Mouse (Mus musculus) lung, postnatal 0 days (tissue): Measurements from ENCODE around the gene Osbpl3.

Source experiments
- CTCF ChIP-seq: IDR thresholded peaks from 2 replicates; pipeline ENCODE4 v1.5.1; 2016; ENCODE audit warnings: antibody characterized with exemption, mild to moderate bottlenecking
- EP300 ChIP-seq: IDR thresholded peaks from 2 replicates; pipeline ENCODE4 v1.6.1; 2016; ENCODE audit warnings: antibody characterized with exemption, mild to moderate bottlenecking, control low read depth

DNA sequence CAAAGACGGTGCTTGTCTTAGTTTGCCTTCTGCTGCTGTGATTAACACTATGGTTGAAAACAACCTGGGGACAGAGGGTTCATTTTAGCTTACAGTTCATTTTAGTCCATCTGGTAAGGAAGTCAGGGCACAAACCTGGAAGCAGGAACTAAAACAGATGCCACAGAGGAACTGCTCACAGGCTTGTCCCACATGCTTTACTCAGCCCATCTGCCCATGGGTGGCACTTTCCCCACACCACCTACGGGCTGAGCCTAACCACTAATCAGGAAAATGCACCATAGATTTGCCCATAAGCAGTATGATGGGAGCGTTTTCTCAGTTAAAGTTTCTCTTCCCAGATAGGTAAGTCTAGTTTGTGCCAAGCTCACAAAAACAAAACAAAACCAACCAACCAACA lies 27.4 kb upstream of the Osbpl3 start:
- TF ChIP-seq EP300 (no peak), CTCF (no peak)
